Mouse (Mus musculus) intestine, postnatal 0 days (tissue): ENCODE results near the gene Orm1. TPM values are rescaled to one million over a fixed set of nuclear protein-coding genes. Genes with fewer than 3 reads are reported as not detected.

ENCODE experiments used
- ATAC-seq: fragments of 200-750 bp; cut with Nextera tagmentation; 2 replicates; pipeline ENCODE4 v1.8.0; 2017; ENCODE audit warnings: mild to moderate bottlenecking, moderate TSS enrichment, moderate library complexity
- H3K27ac ChIP-seq: fragments of 300-500 bp; sonication (generic); 2 replicates; pipeline ENCODE4 v1.5.1; 2014; ENCODE audit warnings: mild to moderate bottlenecking, low read depth, low read length, moderate library complexity
- H3K27me3 ChIP-seq: fragments of 300-500 bp; sonication (generic); replicated peaks from 2 replicates; pipeline ENCODE4 v1.6.1; 2014; ENCODE audit warnings: low read length, mixed read lengths; ENCODE audit not compliant: control insufficient read depth, insufficient read depth
- H3K36me3 ChIP-seq: fragments of 300-500 bp; sonication (generic); 2 replicates; pipeline ENCODE4 v1.6.1; 2014; ENCODE audit warnings: mild to moderate bottlenecking, moderate library complexity; ENCODE audit not compliant: control insufficient read depth, insufficient read depth
- H3K4me1 ChIP-seq: fragments of 300-500 bp; sonication (generic); replicated peaks from 2 replicates; pipeline ENCODE4 v1.6.1; 2014; ENCODE audit warnings: antibody characterized with exemption, low read length, mixed read lengths; ENCODE audit not compliant: control insufficient read depth, insufficient read depth
- H3K4me2 ChIP-seq: fragments of 300-500 bp; sonication (generic); replicated peaks from 2 replicates; pipeline ENCODE4 v1.6.1; 2014; ENCODE audit warnings: low read depth, mild to moderate bottlenecking, moderate library complexity
- H3K4me3 ChIP-seq: fragments of 300-500 bp; sonication (generic); 2 replicates; pipeline ENCODE4 v1.5.1; 2014; ENCODE audit warnings: low read depth, low read length
- H3K9ac ChIP-seq: fragments of 300-500 bp; sonication (generic); 2 replicates; pipeline ENCODE4 v1.6.1; 2014; ENCODE audit warnings: mild to moderate bottlenecking, low read depth, low read length
- H3K9me3 ChIP-seq: fragments of 300-500 bp; sonication (generic); 2 replicates; pipeline ENCODE4 v1.6.1; 2016; ENCODE audit warnings: mixed run types; ENCODE audit not compliant: control insufficient read depth
- CTCF ChIP-seq: sonication (generic); IDR thresholded peaks from 2 replicates; pipeline ENCODE4 v1.5.1; 2016; ENCODE audit warnings: low read depth, mild to moderate bottlenecking, control low read depth, antibody characterized with exemption, moderate library complexity
- WGBS: fragments of 180-500 bp; shearing (Covaris S2); extraction: QIAGEN DNeasy Blood & Tissue Kit; methylation state at CpG from one replicate; pipeline ENCODE4 v1.1.7; 2014; 5-methylcytosine and 5-hydroxymethylcytosine counted together
- polyA plus RNA-seq: library from polyadenylated mRNA; unstranded; fragments of >200 nt; fragmentation: Nextera tagmentation; extraction: Ambion mirVana; gene quantifications from 2 replicates; pipeline ENCODE4 v1.2.1, GENCODE M21; 2015

Orm1 gene
- polyA plus RNA-seq, 1 experiment from 2014 or later = not detected

- no peaks in the 10 kb centered on the region for H3K9me3 ChIP-seq
- no peak for ATAC-seq
- no peak overlapping the region for H3K27ac ChIP-seq
- H3K36me3 ChIP-seq = no peaks in the 10 kb centered on the region
- no peak for TF ChIP-seq CTCF
- no peak overlapping the region for H3K4me2 ChIP-seq
- no peak overlapping the region for H3K9ac ChIP-seq
- H3K4me1 ChIP-seq = no peaks in the 10 kb centered on the region
- no peaks in the 10 kb centered on the region for H3K27me3 ChIP-seq
- H3K4me3 ChIP-seq = no peak overlapping the region
Observed at GRCm38 (mm10) chr4:63345261-63345660, 901 bp downstream of the Orm1 start.

DNA sequence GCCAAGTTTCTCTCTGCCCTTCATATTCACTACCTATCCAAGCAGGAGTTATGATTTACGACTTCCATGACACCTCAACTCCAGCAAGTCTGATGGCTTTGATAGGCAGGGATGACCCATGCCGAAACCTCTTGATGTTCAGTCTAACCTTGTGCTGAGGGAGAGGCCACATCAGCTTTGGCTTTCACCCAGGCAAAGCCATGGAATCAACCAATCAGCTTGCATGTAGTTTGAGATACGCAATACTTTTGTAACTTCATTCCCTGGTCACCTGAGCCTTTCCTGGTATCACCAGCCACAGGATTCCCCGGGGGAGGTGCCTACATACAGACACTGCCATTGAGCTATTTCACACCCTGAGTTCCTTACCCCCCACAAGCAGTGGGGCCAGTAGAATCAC is 2.3 kb downstream of the Orm1 start:
- ATAC-seq = no peak

GRCm38 (mm10) chr4:63348524-63348923 is 4.2 kb downstream of the Orm1 start:
- Histone ChIP-seq H3K27me3 (no peaks in the 10 kb centered on the region), H3K27ac (no peak overlapping the region), H3K36me3 (no peaks in the 10 kb centered on the region), H3K4me1 (no peaks in the 10 kb centered on the region), H3K9ac (no peak overlapping the region), H3K9me3 (no peaks in the 10 kb centered on the region), H3K4me2 (no peak overlapping the region), H3K4me3 (no peak overlapping the region)
- no peak for ATAC-seq
- 75% methylated on average over 6 of the region's 6 CpGs for WGBS
- TF ChIP-seq CTCF = no peak

More for the DNA sequence above, 2.3 kb downstream of the Orm1 start:
- Histone ChIP-seq H3K9ac (no peak overlapping the region), H3K9me3 (no peaks in the 10 kb centered on the region), H3K4me1 (no peaks in the 10 kb centered on the region), H3K27me3 (no peaks in the 10 kb centered on the region), H3K36me3 (no peaks in the 10 kb centered on the region), H3K27ac (no peak overlapping the region), H3K4me2 (no peak overlapping the region), H3K4me3 (no peak overlapping the region)
- 77% methylated on average over 4 of the region's 4 CpGs for WGBS
- TF ChIP-seq CTCF = no peak

DNA sequence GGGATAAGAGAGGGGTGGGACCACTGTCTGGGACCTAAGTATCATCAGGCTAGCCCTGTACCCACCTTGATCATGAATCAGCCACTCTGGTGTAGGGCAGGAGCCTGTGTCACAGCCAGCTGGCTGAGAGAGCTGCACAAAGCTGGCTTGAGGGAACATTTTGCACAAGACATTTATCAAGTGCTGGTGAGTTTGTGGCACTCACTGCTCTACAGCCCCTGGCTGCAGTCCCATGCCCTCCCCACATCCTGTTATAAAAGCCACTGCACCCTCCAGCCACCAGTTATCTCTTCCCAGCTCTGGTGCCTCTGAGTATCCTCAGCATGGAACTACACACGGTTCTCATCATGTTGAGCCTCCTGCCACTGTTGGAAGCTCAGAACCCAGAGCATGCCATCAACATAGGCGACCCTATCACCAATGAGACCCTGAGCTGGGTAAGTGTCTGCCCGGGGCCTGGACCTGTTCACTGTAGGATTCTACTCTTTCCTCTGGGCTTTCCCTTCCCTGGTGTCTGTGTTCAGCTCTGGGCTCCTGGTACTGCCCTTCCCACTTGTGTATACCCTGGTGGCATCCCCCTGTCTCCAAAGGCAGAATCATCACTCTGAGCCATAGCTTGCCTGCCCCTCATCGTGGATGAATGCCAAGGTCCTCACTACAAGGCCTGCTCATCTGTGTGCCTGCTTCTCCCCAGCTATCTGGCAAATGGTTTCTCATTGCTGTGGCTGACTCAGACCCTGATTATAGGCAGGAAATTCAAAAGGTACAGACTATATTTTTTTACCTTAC is 11.7 kb downstream of the Orm1 start, which contains the start of gene Orm3:
Gene Orm3, plus strand, starts transcription at position 286 of the 789 bp plus-strand sequence.
- Histone ChIP-seq H3K36me3 (no peaks in the 10 kb centered on the region), H3K4me1 (no peaks in the 10 kb centered on the region), H3K27ac (no peak within 1 kb of the TSS), H3K4me3 (no peak within 1 kb of the TSS), H3K9me3 (no peaks in the 10 kb centered on the region), H3K4me2 (no peak within 1 kb of the TSS), H3K27me3 (no peaks in the 10 kb centered on the region), H3K9ac (no peak within 1 kb of the TSS)
- ATAC-seq = no peak
- no peak for TF ChIP-seq CTCF
- 71% methylated on average over 4 of the region's 4 CpGs for WGBS

GRCm38 (mm10) chr4:63356981-63357570 is 12.7 kb downstream of the Orm1 start:
- no peak overlapping the region for H3K9ac ChIP-seq
- no peaks in the 10 kb centered on the region for H3K4me1 ChIP-seq
- no peaks in the 10 kb centered on the region for H3K9me3 ChIP-seq
- no peak overlapping the region for H3K4me2 ChIP-seq
- ATAC-seq = no peak
- WGBS = 72% methylated on average over 2 of the region's 2 CpGs
- no peak overlapping the region for H3K4me3 ChIP-seq
- no peak for TF ChIP-seq CTCF
- no peaks in the 10 kb centered on the region for H3K27me3 ChIP-seq
- no peaks in the 10 kb centered on the region for H3K36me3 ChIP-seq
- no peak overlapping the region for H3K27ac ChIP-seq

DNA sequence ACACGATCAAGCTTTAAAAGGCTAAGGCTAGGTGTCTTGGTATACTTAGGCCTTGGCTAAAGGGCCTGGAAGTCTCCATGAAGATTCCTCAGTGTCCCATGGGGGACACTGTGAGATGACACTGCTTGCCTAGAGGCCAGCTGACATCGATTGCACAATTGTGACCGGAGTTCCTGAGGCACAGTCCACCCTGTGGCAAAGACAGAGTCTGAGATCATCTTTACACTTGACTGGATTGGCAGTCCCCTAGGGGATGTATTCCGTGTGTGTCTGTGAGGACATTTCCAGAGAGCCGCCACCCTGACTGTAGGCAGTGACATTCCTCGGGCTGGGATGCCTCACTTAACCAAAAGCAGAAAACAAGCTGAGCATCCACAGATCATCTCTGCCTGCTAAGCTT is 15.5 kb downstream of the Orm1 start:
- Histone ChIP-seq H3K27me3 (no peaks in the 10 kb centered on the region), H3K9ac (no peak overlapping the region), H3K4me2 (no peak overlapping the region), H3K9me3 (no peaks in the 10 kb centered on the region), H3K4me3 (no peak overlapping the region), H3K4me1 (no peaks in the 10 kb centered on the region), H3K27ac (no peak overlapping the region), H3K36me3 (no peaks in the 10 kb centered on the region)
- no peak for TF ChIP-seq CTCF
- 69% methylated on average over 6 of the region's 6 CpGs for WGBS
- no peak for ATAC-seq
